Mouse (Mus musculus) lung, postnatal 10 days (tissue): ENCODE results near the gene Zdhhc7.

Experiments
- DNase-seq: peaks from one replicate; pipeline ENCODE4 v3.0.0; 2021

Zdhhc7 gene

GRCm38 (mm10) chr8:120032549-120033208 lies 68.6 kb downstream of the Zdhhc7 start:
- DNase-seq: no peak
